Mouse (Mus musculus) right cerebral cortex, postnatal 25 days (tissue): Measurements from ENCODE around the gene Extl1.

Experiments
- DNase-seq: peaks from one replicate; pipeline ENCODE4 v3.0.0; 2022

Gene Extl1

DNA sequence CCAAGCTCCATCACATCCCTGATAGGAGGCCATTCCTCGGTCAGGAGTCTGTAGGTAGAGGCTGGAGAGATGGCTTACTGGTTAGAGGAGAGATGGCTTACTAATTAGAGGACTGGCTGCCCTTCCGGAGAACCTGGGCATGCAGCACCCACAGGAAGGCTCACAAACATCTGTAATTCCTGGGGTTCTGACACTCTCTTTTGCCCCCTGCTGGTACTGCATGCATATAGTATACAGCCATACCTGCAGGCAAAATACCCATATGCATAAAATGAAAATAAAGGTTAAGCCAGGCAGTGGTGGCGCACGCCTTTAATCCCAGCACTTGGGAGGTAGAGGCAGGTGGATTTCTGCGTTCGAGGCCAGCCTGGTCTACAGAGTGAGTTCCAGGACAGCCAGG is 3.6 kb upstream of the Extl1 start:
- no peak for DNase-seq

DNA sequence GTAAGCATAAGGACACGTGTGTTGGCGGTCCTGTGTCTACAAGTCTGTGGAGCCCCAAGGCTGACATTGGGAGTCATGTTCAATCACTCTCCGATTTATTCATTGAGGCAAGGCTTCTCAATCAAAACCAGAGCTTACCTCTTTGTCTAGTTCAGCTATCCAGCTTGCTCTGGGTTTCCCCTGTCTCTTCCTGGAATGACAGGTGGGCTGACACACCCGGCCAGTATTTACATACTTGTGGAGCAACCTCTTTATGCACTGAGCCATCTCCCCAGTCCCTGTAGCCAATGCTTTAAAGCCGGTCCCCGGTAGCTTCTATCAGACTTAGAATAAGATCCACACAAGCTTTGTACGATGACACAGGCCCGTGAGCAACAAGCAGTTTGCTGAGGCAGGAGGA is 4.1 kb downstream of the Extl1 start:
- DNase-seq, result no peak

DNA sequence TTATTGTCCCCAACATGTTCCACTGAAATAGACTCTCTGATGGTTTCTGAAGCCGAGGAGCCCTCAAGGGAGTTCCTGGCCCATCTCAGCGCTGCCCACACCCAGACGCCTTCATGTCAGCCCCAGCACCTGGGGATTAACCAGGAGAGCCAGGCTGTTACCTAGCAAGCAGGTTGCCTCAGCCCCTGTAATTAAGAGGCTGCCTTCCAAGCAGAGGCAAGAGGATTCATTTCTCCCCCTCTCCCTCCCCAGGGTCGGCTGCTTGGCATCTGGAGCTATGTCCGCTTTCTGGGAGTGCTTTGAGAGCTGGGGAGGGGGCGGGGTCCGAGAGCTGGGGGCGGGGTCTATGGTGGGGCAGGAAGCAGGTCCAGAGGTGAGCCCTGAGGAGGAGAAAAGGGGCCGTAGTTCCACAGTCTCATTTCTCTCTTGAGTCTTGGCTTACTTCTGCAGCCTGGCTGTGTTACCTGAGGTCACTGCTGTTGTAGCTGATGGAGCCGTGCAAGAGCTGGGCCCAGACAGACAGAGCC is 5.5 kb downstream of the Extl1 start:
- no peak for DNase-seq

GRCm38 (mm10) chr4:134374306-134374705 is 9.3 kb downstream of the Extl1 start:
- no peak for DNase-seq

DNA sequence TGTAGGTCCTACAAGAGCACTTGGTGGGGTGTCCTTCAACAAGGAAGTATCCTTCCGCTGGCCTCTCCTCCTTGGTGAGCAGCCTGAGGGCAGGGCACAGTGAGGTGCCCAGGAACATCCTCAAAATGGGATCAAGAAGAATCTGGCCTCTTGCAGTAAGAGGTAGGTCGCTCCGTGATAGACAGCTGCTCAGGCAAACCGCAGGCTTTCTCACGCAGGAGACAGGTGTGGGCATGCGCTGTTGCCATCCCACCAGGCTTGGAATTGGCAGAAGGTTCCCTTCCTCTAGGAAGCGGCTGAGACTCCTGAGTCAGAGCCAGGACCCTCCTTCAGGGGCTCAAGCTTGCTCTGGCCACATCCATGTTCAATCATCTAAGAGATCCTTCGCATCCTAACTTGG is 10.4 kb downstream of the Extl1 start:
- DNase-seq, result no peak

- peak; percentile 83 for DNase-seq
Observed at GRCm38 (mm10) chr4:134372294-134372747, 11.3 kb downstream of the Extl1 start.

DNA sequence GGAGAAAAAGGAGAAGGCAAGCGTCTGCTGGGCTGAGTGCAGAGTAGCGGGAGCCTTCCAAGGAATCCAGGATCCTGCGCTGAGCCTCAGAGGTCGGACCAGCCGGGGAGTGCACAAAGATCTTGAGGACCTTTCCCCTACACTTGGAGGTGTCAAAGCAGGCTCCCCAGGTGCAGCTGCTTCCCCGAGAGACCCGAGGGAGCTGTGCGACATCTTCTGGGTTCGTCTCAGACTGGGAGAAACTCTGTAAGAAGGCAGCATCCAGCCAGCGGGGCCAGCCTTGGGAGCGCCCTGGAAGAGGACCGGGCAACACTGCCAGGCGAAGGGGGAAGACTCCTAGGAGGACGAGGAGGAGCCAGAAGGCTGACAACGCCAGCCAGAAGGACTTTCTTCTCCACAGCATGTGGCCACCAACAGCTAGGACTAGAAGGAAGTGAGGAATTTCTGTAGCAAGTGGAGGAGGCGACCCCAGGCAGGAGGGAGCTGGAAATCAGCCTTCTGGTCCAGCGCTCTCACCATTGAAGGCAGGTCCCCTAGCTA is 12.3 kb downstream of the Extl1 start:
- DNase-seq, result no peak

DNA sequence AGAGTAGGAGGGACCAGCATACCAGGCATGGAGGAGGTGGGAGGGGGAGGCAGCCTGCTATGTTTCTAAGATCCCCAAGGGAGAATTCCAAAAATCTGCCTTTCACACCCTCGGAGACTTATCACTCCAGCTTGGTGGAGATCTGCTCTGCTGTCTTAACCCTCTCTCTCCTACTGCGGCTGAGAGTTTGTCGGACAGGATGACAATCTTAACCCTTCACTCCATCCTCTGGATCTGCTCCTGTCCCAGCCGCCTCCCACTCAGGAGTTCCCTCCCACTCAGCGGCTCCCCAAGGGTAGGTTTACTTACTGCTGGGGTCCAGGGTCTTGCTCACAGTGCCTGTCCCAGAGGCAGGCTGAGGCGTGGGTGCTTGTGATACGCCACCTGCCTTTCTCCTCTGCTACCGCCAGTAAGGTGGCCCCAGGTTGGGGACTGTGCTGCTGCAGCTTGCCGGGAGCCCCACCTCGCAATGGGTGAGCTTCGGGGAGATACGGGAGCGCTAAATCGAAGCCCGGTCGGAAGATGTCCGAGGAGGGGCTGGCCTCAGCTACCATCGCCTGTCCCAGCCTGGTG is 12.9 kb downstream of the Extl1 start:
- peak; percentile 76 for DNase-seq

DNA sequence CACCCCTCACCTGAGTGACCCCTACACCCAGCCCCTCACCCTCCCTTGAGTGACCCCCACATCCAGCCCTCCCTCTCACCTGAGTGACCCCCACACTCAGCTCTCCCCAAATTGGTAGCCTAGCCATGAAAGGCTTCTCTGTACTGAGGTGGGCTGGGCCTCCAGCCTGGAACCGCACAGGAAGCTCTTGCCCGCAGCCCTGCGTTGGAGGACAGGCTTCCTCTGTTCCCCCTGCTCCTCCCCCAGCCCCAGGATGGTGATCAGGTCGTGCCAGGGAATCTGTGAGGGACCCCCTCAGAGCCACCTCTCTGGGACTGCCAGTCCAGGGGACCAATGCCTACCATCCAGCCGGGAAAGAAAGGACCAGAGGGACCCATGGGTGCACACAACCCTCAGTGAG is 18.4 kb downstream of the Extl1 start:
- DNase-seq, result no peak

GRCm38 (mm10) chr4:134362586-134362985 is 21.1 kb downstream of the Extl1 start:
- DNase-seq, result no peak

- no peak for DNase-seq
Observed at GRCm38 (mm10) chr4:134362124-134362523, 21.5 kb downstream of the Extl1 start.

DNA sequence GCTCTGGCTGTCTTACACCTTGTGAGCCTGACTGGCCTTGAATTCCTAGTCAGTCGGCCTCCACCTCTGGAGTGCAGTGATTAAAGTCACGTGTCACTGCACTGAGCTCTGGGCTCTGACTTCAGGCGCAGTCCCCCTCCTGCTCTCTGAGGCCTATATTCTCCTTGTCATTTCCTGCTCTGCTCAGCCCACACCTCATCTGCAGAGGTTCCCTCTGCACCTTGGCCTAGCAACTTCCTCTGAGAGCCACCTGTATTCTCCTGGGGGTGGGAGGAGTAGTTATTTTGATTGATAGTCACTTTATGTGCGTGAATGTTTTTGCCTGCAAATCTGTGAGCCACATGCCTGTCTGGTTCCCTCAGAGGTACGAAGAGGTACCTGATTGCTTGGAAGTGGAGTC is 22.4 kb downstream of the Extl1 start:
- DNase-seq, result no peak

- no peak for DNase-seq
Observed at GRCm38 (mm10) chr4:134359649-134360048, 24.0 kb downstream of the Extl1 start.

GRCm38 (mm10) chr4:134357461-134357771 is 26.2 kb downstream of the Extl1 start:
- DNase-seq, result no peak

- DNase-seq, result peak; percentile 66
Observed at GRCm38 (mm10) chr4:134356591-134357460, 26.8 kb downstream of the Extl1 start.

GRCm38 (mm10) chr4:134355841-134356452 is 27.7 kb downstream of the Extl1 start:
- no peak for DNase-seq

DNA sequence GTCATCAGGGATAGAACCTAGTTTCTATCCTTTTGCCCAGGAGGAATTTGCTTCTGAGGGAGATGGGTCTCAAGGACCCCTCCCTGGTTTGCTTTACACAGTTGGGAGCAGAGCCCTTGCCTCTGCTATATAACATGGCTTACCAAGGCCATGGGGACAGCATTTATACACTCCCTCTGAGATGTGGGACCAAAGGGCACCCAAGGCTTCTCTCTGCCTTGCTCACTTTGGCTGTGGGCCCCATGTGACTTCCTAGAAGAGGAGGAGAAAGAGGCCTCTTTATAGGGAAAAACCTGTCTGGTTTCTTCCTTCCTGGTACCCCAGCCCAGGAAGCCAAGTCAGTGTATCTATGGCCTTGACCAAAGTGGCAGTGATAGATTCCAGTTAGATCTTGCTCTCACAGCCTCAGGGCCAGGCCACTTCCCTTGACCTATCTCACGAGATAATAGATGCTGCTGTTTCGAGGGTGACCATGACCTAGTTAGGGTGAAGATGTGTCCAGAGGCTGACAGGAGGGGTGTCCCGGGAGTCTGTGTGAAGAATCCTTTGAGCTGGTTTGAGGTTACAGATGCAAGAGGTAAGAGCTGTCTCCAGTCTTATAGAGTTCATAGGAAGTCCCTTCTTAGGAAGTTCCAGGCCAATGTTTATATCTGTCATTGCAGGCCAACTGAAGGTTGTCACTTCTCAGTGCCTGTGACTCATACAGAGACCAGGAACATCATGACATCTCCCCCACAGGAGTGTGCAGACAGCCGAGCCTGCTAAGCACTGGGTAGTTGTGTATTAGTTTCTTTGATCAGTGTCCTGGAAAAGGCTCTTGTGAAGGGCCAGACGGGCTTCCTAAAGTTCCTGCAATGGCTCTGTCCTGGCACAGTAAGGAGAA is 29.9 kb downstream of the Extl1 start:
- no peak for DNase-seq

- no peak for DNase-seq
Observed at GRCm38 (mm10) chr4:134352929-134353328, 30.7 kb downstream of the Extl1 start.

- no peak for DNase-seq
Observed at GRCm38 (mm10) chr4:134352261-134352707, 31.4 kb downstream of the Extl1 start.

GRCm38 (mm10) chr4:134351329-134352260 is 32.1 kb downstream of the Extl1 start:
- DNase-seq, result no peak

DNA sequence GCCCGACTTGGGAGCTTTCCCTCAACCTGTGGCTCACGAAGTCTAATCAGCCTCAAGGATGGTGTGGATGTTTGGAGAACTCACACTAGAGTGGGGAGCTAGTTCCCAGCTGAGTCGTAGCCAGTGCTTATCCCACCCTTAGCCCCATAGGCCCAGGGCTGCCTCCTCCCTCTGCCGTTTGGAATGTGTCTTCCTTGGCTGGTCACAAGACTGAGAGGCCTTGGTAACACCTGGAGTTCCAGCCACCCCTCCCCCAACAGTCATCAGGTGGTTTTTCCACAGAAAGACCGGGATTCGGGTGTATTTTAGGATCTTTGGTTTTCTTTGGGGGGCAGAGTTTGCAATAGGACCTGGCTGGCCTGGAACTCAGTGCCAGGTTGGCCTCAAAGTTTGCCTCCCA is 33.0 kb downstream of the Extl1 start:
- no peak for DNase-seq
